Mouse (Mus musculus) myocyte (in vitro differentiated cells): ENCODE data around the gene Sco2. TPM values are rescaled to one million over a fixed set of nuclear protein-coding genes. Genes with fewer than 3 reads are reported as not detected.

ENCODE experiments used
- H3K27me3 ChIP-seq: one replicate; pipeline ENCODE4 v1.6.1; 2011; ENCODE audit not compliant: control insufficient read depth, insufficient read depth, insufficient read length
- H3K36me3 ChIP-seq: one replicate; pipeline ENCODE4 v1.6.1; 2011; ENCODE audit not compliant: control insufficient read depth, insufficient read depth
- H3K4me2 ChIP-seq: one replicate; pipeline ENCODE4 v1.6.1; 2011; ENCODE audit warnings: low read depth, control low read depth
- H3K4me3 ChIP-seq: one replicate; pipeline ENCODE4 v1.5.1; 2011; ENCODE audit warnings: mild to moderate bottlenecking, control low read depth, moderate library complexity
- H3K79me2 ChIP-seq: one replicate; pipeline ENCODE4 v1.6.1; 2011; ENCODE audit not compliant: control insufficient read depth, insufficient read depth
- H3ac ChIP-seq: one replicate; pipeline ENCODE4 v1.6.1; 2011; ENCODE audit not compliant: control insufficient read depth, insufficient read length
- CEBPB ChIP-seq: IDR thresholded peaks from 2 replicates; pipeline ENCODE4 v1.6.1; 2011; ENCODE audit warnings: mild to moderate bottlenecking, moderate library complexity; ENCODE audit not compliant: poor library complexity, insufficient read depth, severe bottlenecking
- E2F4 ChIP-seq: IDR thresholded peaks from one replicate; pipeline ENCODE4 v1.6.1; 2011; ENCODE audit warnings: mild to moderate bottlenecking, control low read depth, moderate library complexity; ENCODE audit not compliant: insufficient read depth
- MAX ChIP-seq: IDR thresholded peaks from one replicate; pipeline ENCODE4 v1.6.1; 2011; ENCODE audit warnings: low read depth, mild to moderate bottlenecking, control low read depth
- MYOD1 ChIP-seq, 3 experiments: IDR thresholded peaks; one replicate each; pipeline ENCODE4 v1.6.1; 2011; ENCODE audit warnings: control low read depth in 2 of 3, low read depth in 2 of 3, mild to moderate bottlenecking in 2 of 3, moderate library complexity in 1 of 3; ENCODE audit not compliant: insufficient read length in 2 of 3, control insufficient read depth in 1 of 3
- MYOG ChIP-seq, 3 experiments: IDR thresholded peaks; one replicate each; pipeline ENCODE4 v1.6.1; 2011; ENCODE audit warnings: control low read depth in 2 of 3, low read depth in 2 of 3, mild to moderate bottlenecking in 2 of 3; ENCODE audit not compliant: insufficient read length in 2 of 3, control insufficient read depth in 1 of 3, insufficient read depth in 1 of 3
- POLR2A ChIP-seq: IDR thresholded peaks from one replicate; pipeline ENCODE4 v1.6.1; 2011; ENCODE audit warnings: low read depth, mild to moderate bottlenecking, control low read depth, moderate library complexity; ENCODE audit not compliant: insufficient read length
- POLR2AphosphoS2 ChIP-seq: IDR thresholded peaks from one replicate; pipeline ENCODE4 v1.6.1; 2011; ENCODE audit warnings: low read depth, control low read depth; ENCODE audit not compliant: insufficient read length
- REST ChIP-seq: IDR thresholded peaks from one replicate; pipeline ENCODE4 v1.6.1; 2011; ENCODE audit warnings: mild to moderate bottlenecking, control low read depth, moderate library complexity; ENCODE audit not compliant: insufficient read depth, insufficient read length
- SRF ChIP-seq: IDR thresholded peaks from one replicate; pipeline ENCODE4 v1.6.1; 2011; ENCODE audit warnings: low read depth; ENCODE audit not compliant: control insufficient read depth, insufficient read length
- TCF12 ChIP-seq: IDR thresholded peaks from one replicate; pipeline ENCODE4 v1.6.1; 2011; ENCODE audit warnings: mild to moderate bottlenecking, control low read depth; ENCODE audit not compliant: poor library complexity, insufficient read depth, severe bottlenecking
- TCF3 ChIP-seq: IDR thresholded peaks from one replicate; pipeline ENCODE4 v1.6.1; 2011; ENCODE audit warnings: low read depth, control low read depth; ENCODE audit not compliant: insufficient read length
- USF1 ChIP-seq: IDR thresholded peaks from one replicate; pipeline ENCODE4 v1.6.1; 2011; ENCODE audit warnings: low read depth, mild to moderate bottlenecking, control low read depth, moderate library complexity
- polyA plus RNA-seq: library from polyadenylated mRNA; unstranded; fragments of >200 nt; fragmentation: generic; extraction: Trizol; gene quantifications from one replicate; pipeline ENCODE4 v1.2.1, GENCODE M21; 2012; ENCODE audit warnings: missing spikeins

Gene Sco2
- 28.0 TPM for polyA plus RNA-seq

- H3K79me2 ChIP-seq = no peaks in the 10 kb centered on the region
- peak within 1 kb of the TSS; percentile 44 for H3K4me3 ChIP-seq
- H3K27me3 ChIP-seq = peaks cover 26% of the 10 kb centered on the region
- peak within 1 kb of the TSS; percentile 83 for H3K4me2 ChIP-seq
- peaks cover 29% of the 10 kb centered on the region for H3K36me3 ChIP-seq
- peak; percentile 83 for TF ChIP-seq USF1
- TF ChIP-seq MYOG (IDR thresholded peaks at IDR 0.05; ENCODE audit: control insufficient read depth in 1 of 3, insufficient read depth in 1 of 3, insufficient read length in 2 of 3, low read depth in 2 of 3) = peak in 2 of 3 experiments; percentile 6 to 54
- TF ChIP-seq MAX = peak; percentile 82
- TF ChIP-seq TCF3 = no peak
- no peak for TF ChIP-seq CEBPB
- peak in 1 of 3 experiments; percentile 72 for TF ChIP-seq MYOD1 (IDR thresholded peaks at IDR 0.05; ENCODE audit: control insufficient read depth in 1 of 3, insufficient read length in 2 of 3, low read depth in 2 of 3)
- TF ChIP-seq POLR2A = peak; percentile 72
- H3ac ChIP-seq = peak within 1 kb of the TSS; percentile 34
These were observed at the start of gene Sco2 for GRCm38 (mm10) chr15:89373762-89374248. TSS of gene Sco2 (minus strand) at chr15:89373846.

GRCm38 (mm10) chr15:89421938-89422337 is 48.3 kb upstream of the Sco2 start:
- no peak overlapping the region for H3K4me2 ChIP-seq
- H3K36me3 ChIP-seq = peaks cover 12% of the 10 kb centered on the region
- no peak overlapping the region for H3K4me3 ChIP-seq
- no peak overlapping the region for H3ac ChIP-seq
- H3K79me2 ChIP-seq = no peaks in the 10 kb centered on the region
- no peak for TF ChIP-seq MAX
- TF ChIP-seq TCF3 = no peak
- TF ChIP-seq POLR2AphosphoS2 = no peak
- no peak for TF ChIP-seq SRF
- TF ChIP-seq CEBPB = no peak
- TF ChIP-seq USF1 = no peak
- TF ChIP-seq TCF12 = no peak
- TF ChIP-seq POLR2A = no peak
- no peaks in the 10 kb centered on the region for H3K27me3 ChIP-seq

DNA sequence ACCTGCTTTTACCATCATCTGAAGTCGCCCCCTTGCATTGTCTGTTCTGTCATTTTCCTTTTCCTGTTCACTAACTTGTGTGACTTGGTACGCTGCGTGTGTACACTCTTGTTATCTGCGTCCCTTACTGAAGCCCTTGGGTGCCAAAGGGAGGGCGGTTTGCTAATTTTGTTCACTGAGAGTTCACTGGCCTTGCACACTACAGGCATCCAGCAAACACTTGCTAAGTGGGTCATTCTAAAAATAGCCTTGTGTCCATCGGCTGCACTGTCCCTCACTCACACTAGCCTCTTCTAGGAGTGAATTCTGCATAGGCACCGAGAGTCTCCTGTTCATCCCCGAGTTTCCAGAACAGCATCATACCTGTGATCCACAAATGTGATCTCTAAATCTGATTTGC is 41.6 kb upstream of the Sco2 start:
- H3K4me2 ChIP-seq = no peak overlapping the region
- no peak overlapping the region for H3K4me3 ChIP-seq
- H3ac ChIP-seq = no peak overlapping the region
- no peak for TF ChIP-seq CEBPB
- TF ChIP-seq SRF = no peak
- TF ChIP-seq MYOD1 (IDR thresholded peaks at IDR 0.05; ENCODE audit: control insufficient read depth in 1 of 3, insufficient read length in 2 of 3, low read depth in 2 of 3) = no peak
- no peak for TF ChIP-seq E2F4
- no peak for TF ChIP-seq MYOG (IDR thresholded peaks at IDR 0.05; ENCODE audit: control insufficient read depth in 1 of 3, insufficient read depth in 1 of 3, insufficient read length in 2 of 3, low read depth in 2 of 3)
- TF ChIP-seq POLR2AphosphoS2 = no peak
- TF ChIP-seq TCF12 = no peak
- TF ChIP-seq MAX = no peak
- TF ChIP-seq TCF3 = no peak
- no peak for TF ChIP-seq REST
- no peak for TF ChIP-seq POLR2A
- TF ChIP-seq USF1 = no peak
- H3K27me3 ChIP-seq = no peaks in the 10 kb centered on the region
- no peaks in the 10 kb centered on the region for H3K79me2 ChIP-seq
- peaks cover 8% of the 10 kb centered on the region for H3K36me3 ChIP-seq

DNA sequence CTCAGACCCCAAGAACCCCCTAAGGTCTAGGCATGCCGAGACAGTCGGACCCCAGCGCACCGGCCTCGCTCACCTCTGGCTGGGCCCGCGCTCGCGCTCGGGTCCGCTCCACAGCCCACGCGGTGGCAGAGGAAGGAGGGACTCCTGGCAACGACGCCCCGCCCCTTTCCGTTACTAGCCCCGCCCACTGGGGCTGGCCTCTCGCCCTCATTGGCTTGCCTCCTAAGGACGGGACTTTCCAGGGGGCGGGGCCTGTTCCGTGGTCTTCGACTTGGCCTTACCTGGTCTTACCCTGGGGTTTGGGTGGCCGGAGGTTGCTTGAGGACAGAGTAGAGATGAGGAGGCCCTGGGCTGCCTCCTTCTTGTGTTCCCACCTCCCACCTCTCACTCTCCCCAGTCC is 36.5 kb upstream of the Sco2 start, which contains the start of gene Syce3:
Gene Syce3 (minus strand): TSS at position 386 of the 400 bp plus-strand sequence.
- H3ac ChIP-seq = no peak within 1 kb of the TSS
- no peaks in the 10 kb centered on the region for H3K79me2 ChIP-seq
- H3K4me3 ChIP-seq = no peak within 1 kb of the TSS
- no peak within 1 kb of the TSS for H3K4me2 ChIP-seq
- H3K36me3 ChIP-seq = no peaks in the 10 kb centered on the region
- no peak for TF ChIP-seq MYOD1 (IDR thresholded peaks at IDR 0.05; ENCODE audit: control insufficient read depth in 1 of 3, insufficient read length in 2 of 3, low read depth in 2 of 3)
- TF ChIP-seq CEBPB = no peak
- TF ChIP-seq POLR2AphosphoS2 = no peak
- TF ChIP-seq SRF = no peak
- no peak for TF ChIP-seq REST
- no peak for TF ChIP-seq MAX
- no peak for TF ChIP-seq TCF3
- TF ChIP-seq E2F4 = no peak
- no peak for TF ChIP-seq TCF12
- no peak for TF ChIP-seq USF1
- no peak for TF ChIP-seq POLR2A
- TF ChIP-seq MYOG (IDR thresholded peaks at IDR 0.05; ENCODE audit: control insufficient read depth in 1 of 3, insufficient read depth in 1 of 3, insufficient read length in 2 of 3, low read depth in 2 of 3) = no peak
- no peaks in the 10 kb centered on the region for H3K27me3 ChIP-seq

GRCm38 (mm10) chr15:89406691-89407090 is 33.0 kb upstream of the Sco2 start:
- Histone ChIP-seq H3K4me2 (no peak overlapping the region), H3K27me3 (no peaks in the 10 kb centered on the region), H3K79me2 (no peaks in the 10 kb centered on the region), H3K4me3 (no peak overlapping the region), H3K36me3 (no peaks in the 10 kb centered on the region), H3ac (no peak overlapping the region)
- TF ChIP-seq REST (no peak), POLR2AphosphoS2 (no peak), TCF3 (no peak), POLR2A (no peak), TCF12 (no peak), USF1 (no peak), SRF (no peak)
